Mouse (Mus musculus): Measurements from ENCODE around the gene Gm1043.

The Gm1043 gene

DNA sequence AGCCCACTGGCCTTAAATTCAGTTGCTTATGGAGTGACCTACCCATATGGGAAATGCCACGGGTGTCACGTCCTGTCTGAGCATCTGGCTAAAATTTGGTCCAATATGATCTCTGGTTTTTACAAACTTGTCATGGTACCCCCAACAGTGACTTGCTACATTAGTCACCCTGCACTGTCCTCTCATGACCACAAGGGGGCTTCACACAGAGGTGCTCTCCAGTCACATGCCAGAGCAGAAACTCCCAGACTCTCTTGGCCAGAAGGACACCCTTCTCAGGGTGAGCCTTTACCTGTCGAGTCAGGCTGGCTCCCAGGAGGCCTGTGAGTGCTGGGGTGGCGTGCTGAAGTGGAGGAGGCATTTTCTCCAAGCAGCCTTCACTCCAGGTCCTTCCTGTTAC, 33.1 kb downstream of the Gm1043 start:
- peak; percentile 63 for DNase-seq

DNA sequence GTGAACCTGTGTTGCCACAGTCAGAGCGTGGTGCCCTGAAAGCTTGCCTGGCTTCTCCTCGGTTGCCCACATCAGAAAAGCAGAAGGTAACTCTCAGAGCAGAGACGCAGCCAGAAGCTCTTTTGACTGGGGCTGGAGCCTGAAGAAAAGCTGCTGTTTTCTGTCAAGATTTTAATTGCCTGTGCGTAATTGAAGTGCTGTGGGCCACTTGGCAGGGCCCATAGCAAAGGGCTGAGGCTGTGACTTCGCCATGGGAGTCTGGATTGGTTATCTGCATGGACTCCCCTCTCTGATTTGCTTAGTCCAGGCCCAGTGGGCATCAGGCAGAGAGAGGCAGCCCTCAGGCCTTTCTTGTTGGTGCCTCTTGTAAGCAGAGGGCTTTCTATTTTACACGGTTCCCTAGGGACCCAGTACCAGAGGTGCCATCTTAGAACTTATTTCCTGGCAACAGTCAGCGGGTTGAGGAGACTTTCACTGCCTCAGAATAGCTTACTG, 36.1 kb downstream of the Gm1043 start:
- no peak for DNase-seq

DNA sequence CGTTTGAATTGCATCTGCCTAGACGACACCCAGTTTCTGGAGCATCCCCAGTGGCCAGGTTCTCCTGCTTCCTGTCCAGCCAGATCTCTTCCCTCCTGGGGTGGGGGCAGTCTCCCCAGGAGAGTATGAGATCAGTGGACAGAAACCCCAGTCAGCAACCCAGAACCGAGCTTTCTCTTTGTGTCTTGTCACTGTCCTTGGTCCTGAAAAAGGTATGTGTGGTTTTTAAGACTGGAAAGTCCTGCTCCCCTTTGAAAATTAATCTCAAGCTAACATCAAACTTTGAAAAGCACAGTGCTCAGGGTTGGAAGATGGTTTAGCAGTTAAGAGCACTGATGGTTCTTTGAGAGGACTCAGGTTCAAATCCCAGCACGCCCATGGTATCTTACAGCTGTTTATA, 46.7 kb downstream of the Gm1043 start:
- peak; percentile 39 for DNase-seq

DNA sequence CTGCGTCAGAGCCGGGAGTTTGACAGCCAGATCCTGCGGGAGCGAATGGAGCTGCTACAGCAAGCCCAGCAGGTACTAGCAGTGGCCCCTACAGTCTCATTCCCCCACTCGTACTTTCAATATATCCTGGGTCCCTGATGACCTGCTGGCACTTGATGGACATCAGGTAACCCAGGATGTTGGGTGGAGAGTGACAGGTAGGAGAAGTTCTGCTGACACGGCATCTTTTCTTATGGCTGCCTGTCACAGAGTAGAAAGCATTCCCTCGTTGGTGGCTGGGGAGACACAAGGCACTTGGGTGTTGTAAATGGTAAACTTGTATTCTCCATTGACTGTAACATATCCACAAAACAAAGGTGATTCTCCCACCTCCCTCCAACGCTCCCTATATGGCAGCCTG, 56.6 kb downstream of the Gm1043 start:
- DNase-seq: no peak

DNA sequence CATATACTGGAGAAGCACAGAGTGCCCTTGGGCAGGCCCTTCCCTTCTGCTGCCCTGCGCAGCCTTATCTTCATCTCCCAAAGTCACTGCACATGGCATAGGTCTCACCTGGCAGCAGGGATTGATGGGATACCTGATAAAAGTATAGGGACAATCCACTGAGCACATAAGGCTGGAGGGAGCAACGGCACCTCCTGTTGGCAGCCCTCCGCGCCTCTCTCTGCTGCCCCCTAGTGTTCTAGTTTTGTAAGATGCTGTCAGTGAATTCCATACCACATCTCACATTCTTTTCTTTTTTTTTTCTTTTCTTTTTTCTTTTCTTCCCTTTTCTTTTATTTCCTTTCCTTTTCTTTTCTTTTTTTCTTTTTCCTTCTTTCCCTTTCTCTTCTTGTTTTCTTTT, 62.4 kb downstream of the Gm1043 start:
- DNase-seq: peak; percentile 69

DNA sequence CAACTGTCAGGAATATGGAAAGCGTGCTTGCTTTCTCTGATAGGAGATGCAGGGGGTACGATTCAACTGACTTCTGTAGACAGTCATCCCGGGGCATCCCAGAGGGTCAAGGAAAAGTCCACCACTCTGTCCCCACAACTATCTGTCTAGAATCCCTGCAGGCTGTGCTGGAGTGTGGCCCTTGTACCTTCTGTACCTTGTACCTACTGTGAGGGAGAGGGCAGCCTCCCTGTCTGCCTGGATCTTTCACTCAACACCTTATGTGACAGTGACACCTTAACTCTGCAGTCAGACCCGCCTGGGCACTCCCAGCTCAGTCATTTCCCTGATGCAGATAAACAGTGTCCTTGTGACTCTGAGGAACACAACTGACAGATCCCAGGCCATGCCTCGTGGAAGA, 65.5 kb downstream of the Gm1043 start:
- no peak for DNase-seq

DNA sequence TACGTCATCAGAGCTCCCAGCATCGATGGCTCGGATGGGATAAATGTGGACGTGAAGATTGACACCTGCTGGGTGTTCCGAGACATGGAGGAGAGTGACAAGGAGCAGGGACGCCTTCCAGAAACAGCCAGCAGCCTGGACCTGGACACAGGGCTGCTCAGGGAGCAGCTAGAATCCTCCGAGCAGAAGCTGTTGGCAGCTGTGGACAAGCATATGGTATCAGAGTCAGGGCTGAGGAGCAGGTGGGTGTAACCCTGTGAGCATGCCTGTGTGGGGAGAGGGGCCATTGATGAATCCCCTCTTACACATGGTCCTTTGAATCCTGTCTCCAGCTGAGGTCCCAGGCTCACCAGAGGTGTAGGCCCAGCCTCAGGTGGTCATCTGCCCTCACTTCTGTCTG, 69.3 kb downstream of the Gm1043 start:
- no peak for DNase-seq

DNA sequence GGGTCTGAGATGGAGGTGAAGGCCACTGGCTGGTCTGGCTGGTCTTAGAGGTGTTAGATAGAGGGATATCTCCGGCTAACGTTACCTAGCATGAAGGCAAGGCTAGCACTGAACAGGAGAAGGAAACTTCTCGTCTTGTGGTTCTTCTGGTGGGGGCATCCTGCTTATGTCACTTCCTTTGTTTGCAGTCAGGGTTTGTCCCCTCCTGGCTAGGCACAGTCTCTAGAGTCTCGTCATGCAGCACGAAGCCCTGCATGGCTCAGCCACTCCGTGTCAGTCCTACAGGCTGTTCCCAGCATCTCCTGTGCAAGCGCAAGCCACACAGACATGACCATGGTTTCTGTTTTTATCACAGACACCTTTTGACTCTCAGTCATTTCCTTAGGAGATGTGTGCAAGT, 73.2 kb downstream of the Gm1043 start:
- DNase-seq: no peak

DNA sequence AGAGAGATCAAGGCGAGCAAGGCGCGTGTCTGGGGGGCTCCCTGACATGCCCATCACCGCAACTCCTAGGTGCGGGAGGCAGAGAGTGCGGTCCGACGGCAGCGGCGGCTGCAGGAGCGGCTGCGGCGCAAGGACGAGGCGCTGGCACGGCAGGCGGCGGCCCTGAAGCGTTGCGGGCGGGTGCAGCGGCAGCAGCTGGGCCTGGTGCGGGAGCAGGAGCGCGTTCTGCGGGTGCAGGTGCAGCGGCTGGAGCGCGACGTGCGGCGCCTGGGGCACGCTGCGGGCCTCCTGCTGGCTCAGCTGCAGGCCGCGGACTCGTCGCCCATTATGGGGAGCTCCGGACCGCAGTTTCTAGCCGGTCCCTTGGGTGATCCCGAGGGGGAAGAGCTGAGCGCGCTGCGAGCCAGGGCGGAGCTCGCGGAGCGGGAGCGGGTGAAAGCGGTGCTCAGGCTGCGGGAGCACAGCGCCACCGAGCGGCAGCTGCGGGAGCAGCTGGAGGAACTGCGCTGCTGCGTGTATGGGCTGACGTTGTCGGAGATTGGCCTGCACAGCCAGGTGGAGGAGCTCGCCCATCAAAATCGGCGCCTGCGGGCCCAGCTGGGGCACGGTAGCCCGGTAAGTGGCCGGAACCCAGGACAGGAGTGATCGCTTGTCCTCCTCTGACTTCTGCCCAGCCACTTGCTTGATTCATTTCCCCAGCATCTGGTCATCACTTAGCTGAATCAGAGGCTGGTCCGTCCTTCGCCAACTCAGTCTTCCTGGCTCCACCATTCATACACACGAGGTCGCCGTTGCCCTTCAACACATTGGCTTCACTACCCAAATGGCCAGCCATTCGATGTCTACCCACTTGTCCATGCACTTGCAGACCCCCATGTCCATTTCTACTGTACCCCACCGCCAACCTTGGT, 78.0 kb downstream of the Gm1043 start:
- peak; percentile 83 for DNase-seq

DNA sequence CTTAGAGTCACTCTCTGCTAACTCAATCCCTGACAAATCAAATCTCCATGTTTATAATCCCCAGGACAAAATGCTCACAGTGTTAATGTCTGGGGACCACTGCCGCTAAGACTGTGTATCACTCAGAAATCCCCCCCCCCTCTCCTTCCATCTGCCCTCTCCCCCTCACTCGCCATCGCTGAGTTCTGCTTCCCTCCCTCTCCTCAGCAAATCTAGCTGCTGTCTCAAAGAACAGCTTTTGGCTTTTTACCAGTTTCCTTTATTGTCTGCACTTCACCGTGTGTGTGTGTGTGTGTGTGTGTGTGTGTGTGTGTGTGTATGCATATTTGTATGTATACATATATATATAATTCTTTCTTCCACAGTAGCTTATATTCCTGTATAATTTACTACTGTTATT, 91.3 kb downstream of the Gm1043 start:
- no peak for DNase-seq

DNA sequence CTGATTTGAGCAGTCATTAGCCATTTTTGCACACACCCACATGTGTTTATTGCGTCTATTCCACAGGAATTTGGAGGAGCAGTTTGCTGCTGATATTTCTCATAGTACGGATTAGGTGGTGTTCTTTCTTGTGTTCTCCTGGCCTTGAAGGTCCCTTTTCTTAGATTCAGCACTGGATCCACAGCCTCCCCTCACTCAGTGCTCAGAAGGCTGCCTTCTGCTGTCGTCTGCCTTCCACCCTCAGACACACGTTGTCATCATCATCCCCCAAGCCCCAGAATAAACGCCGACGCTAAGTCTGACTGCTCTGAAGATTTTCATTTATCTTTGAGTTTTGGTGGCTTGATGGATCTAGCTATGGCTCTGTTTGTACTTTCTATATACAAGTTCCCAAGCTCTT, 91.9 kb downstream of the Gm1043 start:
- DNase-seq: no peak

DNA sequence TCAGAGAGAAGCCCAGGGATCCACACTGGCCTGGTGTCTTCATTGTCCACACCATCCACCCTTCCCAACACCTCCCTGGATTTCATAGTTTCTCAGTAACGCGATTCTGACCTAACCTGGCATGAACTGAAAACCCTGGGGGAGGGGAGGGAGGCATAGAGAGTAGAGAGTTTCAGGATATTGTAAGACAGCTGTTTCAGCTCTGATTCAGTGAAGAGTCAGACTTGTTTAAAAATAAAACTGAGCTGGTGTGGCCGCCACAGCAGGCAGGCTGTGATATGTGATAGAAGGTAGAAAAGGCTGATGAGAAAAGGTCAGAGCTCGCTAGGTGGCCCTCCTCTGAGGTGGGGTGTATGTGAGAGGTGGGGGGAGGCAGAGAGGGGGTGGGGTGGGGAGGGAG, 93.6 kb downstream of the Gm1043 start:
- no peak for DNase-seq

DNA sequence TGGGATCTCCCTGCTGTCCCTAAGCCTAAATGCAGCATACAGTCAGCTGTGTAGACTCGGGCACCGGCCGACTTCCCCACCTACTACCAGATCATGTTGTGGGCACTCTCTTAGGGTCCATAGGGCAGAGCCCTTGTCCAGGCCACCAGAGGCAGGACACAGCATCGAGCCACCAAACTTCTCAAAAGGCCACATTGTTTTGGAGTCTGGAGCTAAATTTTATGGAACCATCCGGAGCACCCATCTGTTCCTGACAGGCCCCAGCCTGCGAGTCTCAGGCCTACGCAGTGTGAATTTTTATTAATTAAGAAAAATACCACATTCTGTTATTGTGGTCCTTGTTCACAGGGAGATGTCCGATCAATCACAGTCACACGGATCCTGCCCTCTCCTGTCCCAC, 94.7 kb downstream of the Gm1043 start:
- DNase-seq: no peak

DNA sequence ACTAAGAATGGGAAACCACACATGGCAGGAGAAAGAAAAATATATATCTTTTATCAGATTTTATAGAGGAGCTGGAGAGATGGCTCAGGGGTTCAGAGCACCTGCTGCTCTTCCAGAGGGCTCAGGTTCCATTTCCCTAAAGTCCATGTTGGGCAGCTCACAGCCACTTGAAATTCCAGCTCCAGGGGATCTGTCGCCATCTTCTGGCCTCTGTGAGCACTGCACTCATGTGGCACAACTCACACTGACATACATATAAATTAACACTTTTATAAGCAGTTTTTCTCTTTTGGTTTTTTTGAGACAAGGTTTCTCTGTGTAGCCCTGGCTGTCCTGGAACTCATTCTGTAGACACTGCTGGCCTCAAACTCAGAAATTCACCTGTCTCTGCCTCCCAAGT, 95.5 kb downstream of the Gm1043 start:
- DNase-seq: no peak

DNA sequence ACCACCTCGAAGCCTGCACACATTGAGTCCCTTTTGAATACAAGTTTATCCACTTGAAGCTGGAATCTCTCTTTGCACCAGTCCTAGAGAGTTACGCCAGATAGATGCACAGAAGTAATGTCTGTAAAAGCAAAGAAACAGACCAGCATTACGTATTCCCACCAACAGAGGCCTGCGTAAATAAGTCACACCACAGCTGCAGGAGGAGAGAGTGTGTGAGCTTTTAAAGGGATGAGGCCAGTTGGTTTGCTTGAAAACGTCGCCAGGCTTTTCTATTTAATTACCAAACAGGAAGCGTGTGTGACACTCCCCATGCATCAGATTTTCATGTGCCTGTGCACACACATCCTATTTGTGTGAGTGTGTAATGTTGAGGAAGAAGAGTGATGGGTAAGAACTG, 99.4 kb downstream of the Gm1043 start:
- no peak for DNase-seq

DNA sequence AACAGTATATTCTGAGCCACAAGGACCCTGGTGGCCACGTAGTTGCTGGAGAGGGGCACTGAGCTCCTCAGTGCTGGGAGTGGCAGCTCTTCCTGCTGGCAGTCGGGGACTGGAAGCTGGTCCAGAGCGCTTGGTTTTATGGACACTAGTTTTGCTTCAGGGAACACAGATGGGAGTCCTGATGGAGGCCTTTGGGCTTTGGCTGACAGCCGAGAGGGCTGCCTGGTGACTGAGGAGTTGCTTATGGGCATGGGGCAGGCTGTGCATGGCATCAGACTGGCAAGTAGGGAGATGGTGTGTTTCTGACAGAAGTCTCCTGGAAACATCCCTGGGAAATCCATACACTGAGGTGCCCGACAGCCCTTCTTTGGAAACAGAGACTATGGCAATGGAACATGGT, 105.2 kb downstream of the Gm1043 start:
- DNase-seq: no peak

DNA sequence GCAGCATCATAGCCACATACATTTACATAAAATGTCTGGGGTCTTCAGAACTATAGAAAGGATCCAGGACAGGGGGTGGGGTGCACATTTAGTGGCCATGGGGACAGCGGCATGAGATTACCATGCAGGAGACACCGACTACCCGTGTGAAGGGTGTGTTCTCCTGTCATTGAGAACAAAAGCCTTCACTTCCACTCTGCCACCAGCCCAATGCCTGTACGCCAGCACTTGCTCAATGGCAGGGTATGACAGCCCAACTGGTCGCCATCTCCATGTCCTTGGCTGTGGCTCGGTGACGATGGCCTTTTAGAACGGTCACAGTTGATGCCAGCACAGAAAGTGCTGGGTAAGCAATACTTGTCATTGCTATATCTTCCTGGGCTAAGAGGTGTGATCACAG, 111.0 kb downstream of the Gm1043 start:
- no peak for DNase-seq

DNA sequence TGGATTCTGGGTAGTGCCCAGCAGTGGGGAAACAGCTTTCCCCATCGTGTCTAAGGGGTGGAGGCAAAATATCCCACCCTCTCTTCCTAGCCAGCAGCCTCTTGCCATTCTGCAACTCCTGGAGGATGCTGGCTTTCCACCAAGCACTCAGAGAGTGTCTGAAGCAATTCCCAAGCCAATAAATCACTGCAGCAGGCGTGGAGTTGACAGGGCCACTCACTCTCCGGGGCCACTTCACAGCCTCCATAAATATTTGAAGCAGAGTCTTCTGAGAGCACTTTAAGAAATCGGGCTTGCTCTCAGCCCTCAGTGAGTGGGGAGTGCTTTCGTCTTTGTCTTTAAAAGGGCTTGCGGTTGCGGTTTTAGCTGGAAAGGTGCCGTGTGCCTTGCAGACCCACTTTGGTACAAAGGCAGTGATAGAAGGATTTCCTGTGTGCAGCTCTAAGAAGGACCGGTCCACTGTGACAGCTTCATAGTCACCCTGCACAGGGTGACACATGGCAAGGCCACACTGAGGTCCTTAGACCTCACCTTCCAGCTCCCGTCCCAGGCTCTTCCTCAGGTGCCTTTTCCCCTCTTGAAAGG, 111.6 kb downstream of the Gm1043 start:
- DNase-seq: peak; percentile 35

DNA sequence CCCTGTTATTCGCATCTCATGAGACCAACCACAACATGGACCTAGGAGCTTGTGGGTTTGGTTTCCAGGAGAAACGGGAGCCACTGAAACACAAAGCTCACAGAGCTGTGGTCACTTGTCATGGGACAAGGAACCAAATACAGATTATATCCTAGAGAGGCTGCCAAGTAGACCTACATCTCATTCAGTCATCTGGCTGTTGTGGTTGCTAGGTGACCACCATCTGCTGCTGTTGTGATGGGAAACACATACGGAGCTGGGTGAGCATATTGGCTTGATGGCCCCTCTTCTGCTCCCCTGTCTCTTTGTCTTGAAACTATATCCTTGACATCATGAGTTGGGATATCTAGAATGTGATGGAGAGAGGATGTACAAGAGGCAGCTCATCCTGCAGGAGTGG, 112.3 kb downstream of the Gm1043 start:
- DNase-seq: no peak

DNA sequence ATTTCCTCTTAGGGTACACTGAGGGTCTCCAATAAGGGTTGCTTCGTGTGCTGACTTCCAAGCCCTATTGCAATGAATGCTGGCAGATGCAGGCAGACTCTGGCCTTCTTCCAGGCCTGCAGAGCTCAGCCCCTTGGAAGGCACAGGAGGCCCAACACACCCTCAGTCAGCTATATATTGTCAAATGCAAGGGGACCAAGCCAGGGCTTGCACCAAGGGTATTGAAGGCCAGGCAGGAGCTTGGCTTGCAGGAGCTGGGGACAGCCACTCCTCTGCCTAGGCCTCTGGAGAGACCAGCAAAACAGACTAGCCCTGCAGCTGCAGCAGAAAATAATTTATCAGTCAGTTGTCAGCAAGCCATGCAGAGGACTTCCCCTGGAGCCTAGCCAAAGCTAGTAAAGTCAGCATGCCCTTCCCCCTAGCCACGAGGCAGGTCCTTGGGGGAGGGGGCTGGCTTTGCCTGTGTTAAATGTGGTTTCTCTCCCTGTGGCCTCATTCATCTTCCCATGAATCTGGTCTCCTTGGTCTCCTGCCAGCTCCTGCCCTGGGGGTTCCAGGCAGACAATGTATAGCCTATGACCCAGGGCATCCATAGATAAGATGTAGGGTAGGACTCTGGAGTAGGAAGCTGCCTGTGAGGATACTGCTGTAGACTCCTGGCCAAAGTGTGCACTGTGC, 113.0 kb downstream of the Gm1043 start:
- DNase-seq: peak; percentile 44

DNA sequence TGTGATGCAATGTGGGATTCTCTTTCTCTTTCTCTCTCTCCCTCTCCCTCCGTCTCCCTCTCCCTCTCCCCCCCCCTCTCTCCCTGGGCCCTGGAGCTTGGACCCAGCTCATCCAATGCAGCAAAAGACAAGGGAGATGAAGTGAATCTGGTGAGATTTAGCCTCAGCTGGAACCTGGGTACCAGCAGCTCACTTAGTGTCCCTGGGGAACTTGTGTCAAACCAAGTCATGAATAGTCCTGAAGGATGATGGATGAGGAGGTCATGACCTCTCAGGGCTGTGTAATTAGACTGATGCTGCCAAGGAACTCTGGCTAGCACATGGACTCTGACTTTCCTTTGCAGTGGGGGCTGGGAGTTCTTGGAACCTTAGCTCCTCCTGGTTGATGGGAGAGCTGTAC, 117.1 kb downstream of the Gm1043 start:
- DNase-seq: no peak

DNA sequence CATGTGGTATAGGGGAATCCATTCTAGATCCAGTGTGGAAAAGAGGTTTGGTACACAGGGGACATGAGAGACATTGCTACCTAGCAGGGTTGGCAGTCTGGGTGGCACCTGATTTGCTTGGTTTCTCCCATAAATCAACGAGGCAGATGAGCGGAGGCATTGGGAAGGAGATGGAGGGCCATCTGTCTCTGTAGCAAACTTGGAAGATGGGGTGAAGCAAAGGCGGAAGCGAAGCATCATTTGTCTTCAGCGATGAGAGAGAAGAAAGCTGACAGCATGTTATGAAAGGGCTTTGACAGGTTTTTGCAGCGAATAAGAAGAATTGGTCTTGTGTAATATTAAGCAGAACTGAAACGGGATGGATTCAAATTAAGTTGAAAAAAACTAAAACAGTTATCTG, 119.7 kb downstream of the Gm1043 start:
- DNase-seq: no peak

DNA sequence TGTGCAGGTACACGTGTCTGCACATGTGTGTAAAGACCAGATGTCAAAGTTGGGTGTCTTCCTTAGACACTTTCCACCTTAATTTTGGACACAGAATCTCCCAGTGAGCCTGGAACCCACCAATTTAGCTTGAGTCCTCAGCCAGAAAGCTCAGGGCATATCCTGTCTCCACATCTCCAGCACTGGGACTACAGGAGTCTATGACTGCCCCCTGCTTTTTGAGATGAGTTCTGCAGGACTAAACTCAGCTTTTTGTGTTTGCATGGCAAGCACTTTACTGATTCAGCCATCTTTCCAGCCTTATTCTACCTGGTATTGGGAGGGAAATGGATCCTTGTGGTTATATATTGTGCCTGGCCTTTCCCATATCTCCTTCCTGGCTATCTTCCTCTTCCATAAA, 120.2 kb downstream of the Gm1043 start:
- DNase-seq: no peak

DNA sequence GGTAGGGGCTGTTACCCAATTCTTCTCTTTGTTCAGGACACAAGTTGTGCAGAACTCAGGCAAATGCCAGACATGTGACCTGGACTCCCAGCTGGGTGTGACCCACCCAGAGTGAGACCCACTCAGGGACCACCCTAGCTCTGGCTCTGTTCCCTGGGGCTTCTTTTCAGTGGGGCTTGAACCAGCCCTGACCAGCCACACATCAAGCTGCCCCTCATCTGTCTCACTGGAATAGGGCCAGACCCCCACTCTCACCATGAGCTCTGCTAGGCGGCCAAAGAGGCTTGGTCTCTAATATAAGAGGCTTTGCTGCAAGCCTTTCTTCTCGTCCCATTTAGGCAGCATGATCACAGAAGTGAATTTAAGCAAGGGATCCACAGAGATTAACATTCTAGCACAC, 121.2 kb downstream of the Gm1043 start:
- DNase-seq: no peak

Measured in retina, postnatal 1 day (tissue).